Mouse (Mus musculus) cerebellum, adult 2 months (tissue): Measurements from ENCODE around the gene Tns4.
A peak's percentile ranks its signal among the peaks of the same experiment; 100 is the strongest.

ENCODE experiments used
- CTCF ChIP-seq: fragments of 200-500 bp; IDR thresholded peaks from 2 replicates; pipeline ENCODE4 v1.5.1; 2011; ENCODE audit warnings: low read depth, mild to moderate bottlenecking, control low read depth, low read length, moderate library complexity, borderline replicate concordance; ENCODE audit not compliant: insufficient read depth
- POLR2A ChIP-seq: fragments of 200-500 bp; IDR thresholded peaks from 2 replicates; pipeline ENCODE4 v1.6.1; 2011; ENCODE audit warnings: low read length, control low read depth, borderline replicate concordance; ENCODE audit not compliant: insufficient read depth

GRCm38 (mm10) chr11:99110370-99111110 lies 21.4 kb upstream of the Tns4 start:
- peak; percentile 15; the same call in 1 of the 2 replicates for TF ChIP-seq CTCF
- TF ChIP-seq POLR2A = no peak
